Mouse (Mus musculus): ENCODE data around the gene Epha2.

DNA sequence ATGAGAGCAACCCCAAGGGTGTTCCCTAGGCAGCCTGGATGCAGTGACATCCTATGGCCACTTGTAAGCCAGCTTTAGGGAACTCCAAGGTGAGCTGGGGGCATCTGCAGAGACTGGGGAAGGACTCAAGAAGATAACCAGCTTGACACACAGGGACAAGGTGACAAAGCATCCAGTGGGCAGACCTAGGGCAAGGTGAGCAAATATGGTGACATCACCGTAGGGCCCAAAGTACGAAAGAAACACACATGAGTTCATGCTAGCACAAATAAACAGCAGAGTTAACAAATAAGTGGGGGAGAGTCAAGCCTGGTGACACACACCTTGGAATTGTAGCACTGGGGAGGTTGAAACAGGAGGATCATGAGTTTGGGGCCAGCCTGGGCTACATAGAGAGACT lies 30.4 kb downstream of the Epha2 start:
- TF ChIP-seq CTCF (conservative IDR thresholded peaks at IDR 0.05; ENCODE audit: low read length) = no peak
- no peak for TF ChIP-seq NANOG (IDR thresholded peaks at IDR 0.05; ENCODE audit: borderline replicate concordance, low read length)
- no peak for TF ChIP-seq POU5F1 (IDR thresholded peaks at IDR 0.05; ENCODE audit: borderline replicate concordance, low read length)
